Mouse (Mus musculus) kidney, postnatal 25 days (tissue): ENCODE results near the gene Gm13941.

ENCODE experiments used
- DNase-seq, 2 experiments: peaks; one replicate each; pipeline ENCODE4 v3.0.0; 2021; ENCODE audit warnings: mixed read lengths in 2 of 2

Gm13941 gene

GRCm38 (mm10) chr2:111105882-111106281 lies at the start of gene Gm13941:
Gene Gm13941 (minus strand): TSS chr2:111105982.
- DNase-seq, result no peak

DNA sequence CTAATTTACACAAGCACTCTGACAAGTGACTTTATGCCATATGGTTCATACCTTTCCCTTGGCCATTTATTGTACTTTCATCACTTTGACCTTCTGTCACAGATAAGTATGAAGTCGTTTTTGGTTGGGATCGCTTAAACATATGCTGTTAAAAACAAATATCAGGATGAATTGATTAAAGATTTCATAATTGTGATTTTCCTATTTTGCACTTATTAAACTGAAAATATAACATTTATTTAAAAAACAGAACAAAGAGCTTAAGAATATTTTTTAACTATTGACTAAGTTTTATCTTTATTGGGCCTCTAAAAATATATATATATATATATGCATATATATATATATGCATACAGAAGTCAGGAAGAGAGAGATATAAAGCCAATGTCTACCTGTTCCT lies 47.1 kb upstream of the Gm13941 start, which contains the start of gene Gm15130:
TSS of gene Gm15130 (minus strand) at position 101 of the 400 bp plus-strand sequence.
- DNase-seq, result no peak

DNA sequence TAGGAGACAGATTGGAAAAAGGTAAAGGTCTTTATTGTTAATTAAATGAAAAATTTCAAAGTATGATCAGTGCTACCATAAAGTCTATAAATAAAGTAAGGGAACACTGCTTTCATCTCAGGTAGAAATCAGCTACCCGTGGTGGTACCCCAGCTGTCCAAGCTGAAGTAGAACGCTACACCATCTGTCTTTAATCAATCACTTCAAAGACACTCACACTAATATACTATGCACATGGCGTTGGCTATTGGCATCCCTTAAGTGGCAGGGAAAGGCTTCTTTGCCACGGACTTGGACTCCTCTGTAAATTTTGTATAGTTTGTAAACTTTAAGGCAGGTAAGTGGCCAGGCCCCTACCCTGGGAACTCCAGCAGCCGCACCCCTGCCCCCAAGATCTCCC lies 30.0 kb upstream of the Gm13941 start:
- DNase-seq, result no peak

DNA sequence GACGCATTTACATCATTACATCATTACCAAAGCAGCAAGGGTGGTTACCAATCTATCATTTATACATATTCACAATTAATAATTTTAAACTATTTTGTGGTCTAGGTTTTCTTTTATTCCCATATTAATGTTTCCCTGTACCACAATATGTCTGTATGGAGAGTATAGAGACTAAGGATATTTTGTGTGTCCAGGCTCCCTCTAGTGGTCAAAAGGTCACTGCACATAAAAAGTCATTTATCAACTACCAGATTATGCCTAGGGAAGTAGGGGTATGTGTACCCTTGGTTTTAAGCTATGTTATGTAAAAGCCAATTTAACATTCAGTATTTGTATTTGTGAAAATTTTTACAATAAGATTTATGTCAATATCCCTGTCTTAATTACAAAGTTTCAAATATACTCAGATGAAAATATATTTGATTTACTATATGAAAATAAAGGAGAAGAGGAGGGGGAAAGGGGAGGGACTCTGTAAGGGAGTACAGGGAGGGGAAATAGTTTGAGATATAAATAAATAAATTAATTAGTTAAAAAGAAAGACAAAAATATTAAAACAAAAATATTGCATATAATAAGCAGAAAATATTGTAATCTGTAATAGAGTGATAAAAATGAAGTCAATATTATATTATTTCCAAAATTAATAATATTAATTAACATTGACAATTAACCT lies 47.1 kb downstream of the Gm13941 start:
- peak in 1 of 2 experiments; percentile 15 for DNase-seq
